Mouse (Mus musculus): ENCODE data around the gene P2rx4. TPM values are rescaled to one million over a fixed set of nuclear protein-coding genes. Genes with fewer than 3 reads are reported as not detected.

Gene P2rx4
- polyA plus RNA-seq, 1 experiment from 2014 or later = 5.6 TPM

DNA sequence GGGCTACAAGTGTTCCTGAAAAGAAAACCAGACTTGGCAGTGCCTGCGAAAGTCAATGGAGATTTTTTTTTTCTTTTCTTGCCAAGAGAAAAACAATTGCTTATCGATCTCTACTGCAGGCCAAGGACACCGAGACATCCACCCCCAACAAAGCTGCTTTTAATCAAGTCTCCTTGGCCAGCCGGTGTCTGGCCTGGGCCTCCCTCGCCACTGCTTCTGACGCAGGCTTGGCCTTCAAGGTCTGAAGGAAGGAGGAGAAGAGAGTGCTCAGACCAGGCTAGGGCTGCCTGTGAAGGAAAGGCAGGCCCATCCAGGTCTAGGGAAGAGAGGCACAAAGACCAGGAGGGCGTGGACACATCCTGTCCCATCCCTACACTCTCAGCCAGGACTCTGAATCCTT, 63.0 kb downstream of the P2rx4 start:
- H3K9ac ChIP-seq = no peak overlapping the region
- no peaks in the 10 kb centered on the region for H3K27me3 ChIP-seq
- no peak overlapping the region for H3K4me2 ChIP-seq
- no peak for ATAC-seq (ENCODE audit: low FRiP score)
- H3K27ac ChIP-seq = no peak overlapping the region
- 86% methylated on average over 7 of the region's 7 CpGs for WGBS
- 0 out of 2 replicates have a peak, but pooled peaks cover 4% of the 10 kb centered on the region for H3K9me3 ChIP-seq
- H3K4me1 ChIP-seq = 0 out of 2 replicates have a peak, but pooled peaks cover 5% of the 10 kb centered on the region
- H3K36me3 ChIP-seq (replicated peaks) = peaks cover 8% of the 10 kb centered on the region; the same call in 1 of the 2 replicates
- H3K4me3 ChIP-seq (replicated peaks) = no peak overlapping the region

DNA sequence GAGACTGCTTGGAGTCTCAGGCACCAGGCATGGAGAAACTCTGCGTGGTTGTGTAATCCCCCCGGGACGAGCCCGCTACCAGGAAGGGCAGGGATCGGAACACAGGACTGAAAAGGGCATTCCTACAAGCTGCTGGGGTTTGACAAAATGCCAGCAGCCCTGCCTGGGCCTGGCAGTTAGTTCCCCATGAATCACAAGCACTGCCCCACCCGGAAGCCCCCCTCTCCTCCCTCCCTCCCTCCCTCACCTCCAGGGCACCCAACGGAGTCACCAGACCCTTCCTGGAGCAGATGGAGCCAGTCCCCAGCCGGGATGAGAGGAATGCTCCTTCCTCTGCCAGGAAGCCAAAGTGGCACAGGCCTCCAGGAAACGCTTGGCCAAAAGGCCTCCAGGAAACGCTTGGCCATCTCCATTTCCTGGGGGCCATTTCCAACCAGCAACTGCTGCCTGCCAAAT, 63.5 kb downstream of the P2rx4 start:
- Histone ChIP-seq H3K27me3 (no peaks in the 10 kb centered on the region), H3K4me1 (0 out of 2 replicates have a peak, but pooled peaks cover 5% of the 10 kb centered on the region), H3K36me3 (replicated peaks) (peaks cover 8% of the 10 kb centered on the region; the same call in 1 of the 2 replicates), H3K27ac (no peak overlapping the region), H3K9me3 (0 out of 2 replicates have a peak, but pooled peaks cover 4% of the 10 kb centered on the region), H3K9ac (no peak overlapping the region), H3K4me2 (no peak overlapping the region), H3K4me3 (replicated peaks) (no peak overlapping the region)
- 78% methylated on average over 10 of the region's 10 CpGs for whole genome bisulfite sequencing
- ATAC-seq (ENCODE audit: low FRiP score) = no peak

DNA sequence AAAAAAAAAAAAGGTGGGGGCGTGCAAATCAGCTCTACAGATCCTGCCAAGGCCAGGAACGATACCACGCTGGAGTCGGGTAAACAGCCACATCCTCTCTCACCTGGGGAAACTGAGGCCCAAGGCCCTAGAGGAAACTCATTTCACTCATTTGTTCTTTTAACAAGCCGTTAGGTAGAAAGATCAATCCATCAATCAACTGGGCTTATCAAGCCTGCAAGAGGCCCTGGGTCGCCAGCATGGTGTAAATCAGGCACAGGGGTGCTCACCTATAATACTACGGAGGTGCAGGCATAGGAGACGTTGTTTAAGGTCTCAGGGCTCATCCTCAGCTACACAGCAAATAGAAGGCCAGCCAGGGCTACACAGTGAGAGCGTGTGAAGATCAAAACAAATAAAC, 64.1 kb downstream of the P2rx4 start:
- H3K4me2 ChIP-seq = no peak overlapping the region
- H3K27me3 ChIP-seq = no peaks in the 10 kb centered on the region
- ATAC-seq (ENCODE audit: low FRiP score) = no peak
- H3K9ac ChIP-seq = no peak overlapping the region
- no peak overlapping the region for H3K4me3 ChIP-seq (replicated peaks)
- WGBS = 93% methylated on average over 9 of the region's 9 CpGs
- H3K4me1 ChIP-seq = 0 out of 2 replicates have a peak, but pooled peaks cover 5% of the 10 kb centered on the region
- H3K9me3 ChIP-seq = 0 out of 2 replicates have a peak, but pooled peaks cover 4% of the 10 kb centered on the region
- peaks cover 8% of the 10 kb centered on the region; the same call in 1 of the 2 replicates for H3K36me3 ChIP-seq (replicated peaks)
- H3K27ac ChIP-seq = no peak overlapping the region

DNA sequence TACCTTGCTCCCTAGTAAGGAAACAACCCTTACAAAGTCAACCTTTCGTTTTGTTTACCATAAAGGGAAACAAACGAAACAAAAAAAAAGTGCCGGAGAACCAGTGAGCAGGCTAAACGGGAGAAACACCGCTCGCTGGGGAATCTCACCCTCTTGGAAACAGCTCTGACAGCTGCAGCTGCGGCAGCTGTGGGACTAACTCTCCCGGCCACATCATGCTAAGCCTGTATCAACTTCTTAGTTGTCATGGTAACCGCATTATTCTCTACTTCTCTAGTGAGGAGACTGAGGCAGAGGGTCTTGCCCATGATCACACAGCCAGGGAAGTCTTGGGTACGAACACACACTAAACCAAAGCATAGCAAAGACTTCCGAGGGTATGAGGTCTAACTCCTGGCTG, 66.4 kb downstream of the P2rx4 start:
- ATAC-seq (ENCODE audit: low FRiP score) = no peak
- peaks cover 12% of the 10 kb centered on the region for H3K4me1 ChIP-seq
- H3K27me3 ChIP-seq = no peaks in the 10 kb centered on the region
- H3K9ac ChIP-seq = no peak overlapping the region
- no peak overlapping the region for H3K27ac ChIP-seq
- H3K9me3 ChIP-seq = 0 out of 2 replicates have a peak, but pooled peaks cover 4% of the 10 kb centered on the region
- 78% methylated on average over 11 of the region's 11 CpGs for WGBS
- H3K4me2 ChIP-seq = no peak overlapping the region
- H3K4me3 ChIP-seq (replicated peaks) = no peak overlapping the region
- H3K36me3 ChIP-seq (replicated peaks) = peaks cover 8% of the 10 kb centered on the region; the same call in 1 of the 2 replicates

DNA sequence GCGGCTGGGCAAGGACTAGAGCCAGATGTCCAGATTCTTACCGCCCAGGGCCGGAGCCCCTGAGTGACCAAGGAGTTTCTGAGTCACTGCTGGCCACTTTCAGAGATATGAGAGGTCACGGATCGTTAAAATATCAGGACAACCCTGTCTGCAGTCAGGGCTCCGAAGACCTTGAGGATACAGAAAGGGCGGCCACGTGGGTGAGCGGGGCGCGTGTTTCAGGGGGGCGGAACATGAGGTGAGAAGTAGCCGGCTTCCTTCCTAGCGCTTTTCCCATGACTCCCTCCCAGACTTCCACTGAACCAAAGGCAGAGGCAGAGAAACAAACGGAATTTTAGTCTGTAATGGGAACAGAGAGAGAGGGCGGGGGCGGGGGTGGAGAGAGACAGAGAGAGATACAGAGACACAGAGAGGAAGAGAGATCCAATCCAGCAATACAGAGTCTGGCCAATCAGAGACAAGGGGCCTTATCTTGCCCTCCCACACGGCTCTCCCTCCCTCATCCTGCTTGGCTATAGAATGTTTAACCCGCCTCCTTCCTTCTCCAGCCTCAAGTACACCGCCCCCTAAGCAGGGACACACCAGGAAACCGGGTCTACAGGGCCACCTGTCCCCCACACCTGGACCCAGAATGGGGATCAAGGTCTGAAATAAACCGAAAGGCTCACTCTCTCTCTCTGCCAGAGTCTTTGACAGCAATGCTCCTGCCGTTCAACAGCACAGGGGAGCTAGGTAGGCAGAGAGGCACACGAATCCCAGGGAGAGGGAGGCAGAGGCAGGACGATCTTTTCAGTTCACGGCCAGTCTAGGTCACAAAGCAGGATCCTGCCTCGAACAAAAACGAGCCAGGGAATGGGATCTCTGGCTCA, 67.6 kb downstream of the P2rx4 start:
- Histone ChIP-seq H3K27ac (no peak overlapping the region), H3K4me1 (peaks cover 18% of the 10 kb centered on the region), H3K9me3 (0 out of 2 replicates have a peak, but pooled peaks cover 4% of the 10 kb centered on the region), H3K4me3 (replicated peaks) (no peak overlapping the region), H3K9ac (no peak overlapping the region), H3K36me3 (replicated peaks) (peaks cover 6% of the 10 kb centered on the region; the same call in 1 of the 2 replicates), H3K4me2 (no peak overlapping the region), H3K27me3 (no peaks in the 10 kb centered on the region)
- ATAC-seq (ENCODE audit: low FRiP score) = no peak
- 81% methylated on average over 28 of the region's 28 CpGs for WGBS

DNA sequence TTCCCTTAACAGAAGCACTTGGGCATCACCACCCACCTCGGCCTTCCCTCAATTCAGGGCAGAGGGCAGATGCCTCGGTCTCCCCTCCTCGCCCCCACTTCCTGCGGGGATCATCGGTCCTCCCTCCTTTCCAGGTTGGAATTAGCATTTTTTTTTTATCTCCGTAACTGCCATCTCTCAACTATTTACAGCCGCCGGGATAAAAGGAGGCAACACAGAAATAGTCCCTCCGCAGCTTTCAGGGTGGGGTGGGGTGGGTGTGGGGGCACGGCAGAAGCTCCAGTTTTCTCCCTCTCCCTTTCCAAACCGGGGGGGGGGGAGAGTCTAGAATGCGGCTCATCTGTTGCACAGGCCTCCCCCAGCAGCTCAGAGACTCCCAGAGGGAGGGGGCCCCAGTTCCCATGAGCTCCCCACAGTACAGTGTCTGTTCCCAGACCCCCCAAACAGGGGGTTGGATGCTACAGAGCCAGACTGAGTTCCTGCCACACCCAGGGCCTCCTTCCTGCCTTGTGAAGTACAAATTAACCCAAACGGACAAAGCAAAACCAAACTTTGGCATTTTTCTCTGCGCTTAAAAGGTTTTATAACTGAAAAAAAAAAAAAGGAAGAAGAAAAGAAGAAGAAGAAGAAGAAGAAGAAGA, 68.4 kb downstream of the P2rx4 start:
- Histone ChIP-seq H3K27ac (no peak overlapping the region), H3K27me3 (no peaks in the 10 kb centered on the region), H3K9ac (no peak overlapping the region), H3K9me3 (0 out of 2 replicates have a peak, but pooled peaks cover 4% of the 10 kb centered on the region), H3K36me3 (replicated peaks) (peaks cover 6% of the 10 kb centered on the region; the same call in 1 of the 2 replicates), H3K4me2 (no peak overlapping the region), H3K4me1 (peaks cover 19% of the 10 kb centered on the region), H3K4me3 (replicated peaks) (no peak overlapping the region)
- 87% methylated on average over 14 of the region's 14 CpGs for WGBS
- no peak for ATAC-seq (ENCODE audit: low FRiP score)

DNA sequence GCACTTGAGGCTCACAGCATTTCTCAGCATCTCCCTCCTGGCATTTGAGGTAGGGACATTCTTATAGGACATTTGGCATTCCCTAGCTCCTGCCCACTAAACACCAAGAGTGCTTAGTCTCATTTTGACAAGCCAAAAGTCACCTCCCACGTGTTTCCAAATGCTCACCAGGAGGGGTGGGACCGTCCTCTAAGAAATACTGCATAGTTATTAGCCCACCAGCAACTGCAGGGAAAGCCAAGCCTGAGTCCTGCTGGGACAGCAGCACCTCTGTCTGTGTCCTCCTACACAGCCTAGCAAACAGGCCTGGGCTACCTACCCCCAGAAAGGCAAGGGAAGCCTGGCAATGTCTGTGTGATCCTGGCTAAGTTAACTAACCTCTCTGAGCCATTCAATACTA, 70.0 kb downstream of the P2rx4 start:
- Histone ChIP-seq H3K36me3 (replicated peaks) (peaks cover 4% of the 10 kb centered on the region; the same call in 1 of the 2 replicates), H3K27ac (no peak overlapping the region), H3K9ac (no peak overlapping the region), H3K4me2 (no peak overlapping the region), H3K4me1 (peaks cover 19% of the 10 kb centered on the region), H3K9me3 (0 out of 2 replicates have a peak, but pooled peaks cover under 1% of the 10 kb centered on the region), H3K4me3 (replicated peaks) (no peak overlapping the region), H3K27me3 (no peaks in the 10 kb centered on the region)
- no peak for ATAC-seq (ENCODE audit: low FRiP score)
- WGBS = 44% methylated on average over 2 of the region's 2 CpGs

DNA sequence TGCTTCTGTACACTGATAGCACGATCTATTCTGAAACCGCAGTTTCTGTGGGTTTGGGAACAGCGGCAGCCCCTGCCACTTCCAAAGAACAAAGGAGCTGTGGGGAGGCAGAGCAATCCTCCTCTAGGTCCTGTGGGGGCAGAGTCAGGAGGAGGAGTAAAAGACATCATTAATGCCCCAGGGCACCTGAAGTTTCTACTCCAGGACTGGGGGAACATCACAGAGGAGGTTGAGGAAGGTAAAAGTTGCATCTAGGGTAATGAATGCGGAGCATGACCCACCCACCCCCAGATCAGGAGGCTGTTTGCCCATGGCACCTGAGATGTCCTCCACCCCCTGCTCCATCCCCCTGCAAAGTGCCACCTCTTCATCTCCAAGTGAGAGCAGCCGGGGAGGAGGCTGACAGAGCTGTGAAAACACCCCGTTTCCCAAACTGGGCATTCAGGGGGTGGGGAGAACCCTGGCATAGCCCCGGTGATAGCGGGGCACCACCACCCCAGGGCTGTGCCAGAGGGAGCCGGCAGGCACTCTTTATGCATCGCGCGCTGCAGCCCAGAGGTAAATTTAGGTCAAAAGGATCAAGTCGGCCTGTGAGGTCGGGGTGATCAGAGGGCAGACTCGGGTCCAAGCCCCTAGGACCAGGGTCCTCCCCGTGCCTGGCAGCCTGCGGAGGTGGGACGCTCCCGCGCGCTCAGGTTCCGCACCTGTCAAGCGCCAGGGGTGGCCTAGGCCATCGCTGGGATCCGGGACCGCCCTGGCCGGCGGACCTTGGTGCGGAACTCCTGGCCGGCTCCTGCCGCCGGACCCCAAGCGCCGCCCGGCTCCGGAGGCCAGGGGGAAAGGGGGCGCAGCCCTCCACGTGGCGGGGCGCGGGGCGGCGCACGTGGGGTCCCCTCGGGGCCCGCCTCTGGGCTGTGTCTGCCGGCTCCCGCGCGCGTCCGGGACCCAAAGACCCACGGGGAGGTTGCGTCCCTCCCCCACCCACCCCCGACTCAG, 71.2 kb downstream of the P2rx4 start:
- peak overlapping the region; percentile 92 for H3K4me3 ChIP-seq (replicated peaks)
- H3K4me1 ChIP-seq = peaks cover 19% of the 10 kb centered on the region
- peak; percentile 62; the same call in 1 of the 2 replicates for ATAC-seq (ENCODE audit: low FRiP score)
- no peak overlapping the region for H3K27ac ChIP-seq
- H3K4me2 ChIP-seq = peak overlapping the region; percentile 80
- H3K36me3 ChIP-seq (replicated peaks) = no peaks in the 10 kb centered on the region
- peak overlapping the region; percentile 93 for H3K9ac ChIP-seq
- no peaks in the 10 kb centered on the region for H3K9me3 ChIP-seq
- no peaks in the 10 kb centered on the region for H3K27me3 ChIP-seq
- under 1% methylated on average over 28 of the region's 55 CpGs for WGBS

Small RNAs within 50 kb of the gene (microRNA-seq; reads per million reads assigned to microRNA genes)
- gene Mir8115 = not detected

Other genes starting within 250 kb of the P2rx4 start
- 57.9 and 61.2 TPM in 2 replicates for gene Atp2a2, start 205.3 kb upstream of the P2rx4 start, polyA plus RNA-seq (2016; fragmentation: Nextera tagmentation; extraction: Ambion mirVana)
- 54.7 and 55.6 TPM in 2 replicates for gene Ift81, start 93.0 kb upstream of the P2rx4 start, polyA plus RNA-seq (2016; fragmentation: Nextera tagmentation; extraction: Ambion mirVana)
- 0.77 and 0.90 TPM in 2 replicates for gene P2rx7, start 63.6 kb upstream of the P2rx4 start, polyA plus RNA-seq (2016; fragmentation: Nextera tagmentation; extraction: Ambion mirVana)
- 34.5 and 35.1 TPM in 2 replicates for gene Camkk2, start 71.9 kb downstream of the P2rx4 start, polyA plus RNA-seq (2016; fragmentation: Nextera tagmentation; extraction: Ambion mirVana)
- 563 and 568 TPM in 2 replicates for gene Anapc5, start 113.8 kb downstream of the P2rx4 start, polyA plus RNA-seq (2016; fragmentation: Nextera tagmentation; extraction: Ambion mirVana)
- 44.1 and 50.1 TPM in 2 replicates for gene Rnf34, start 142.5 kb downstream of the P2rx4 start, polyA plus RNA-seq (2016; fragmentation: Nextera tagmentation; extraction: Ambion mirVana)